Mouse (Mus musculus): ENCODE measurements at regions not wholly inside any gene's neighbourhood (a gene's known extent, or its start where the extent isn't known, plus 50 kb on each side); places are given as distances from the start of the nearest gene placed in this dataset.

- DNase-seq, result no peak
These were observed 320.4 kb downstream of the Atp6ap1l start for GRCm38 (mm10) chr13:90584766-90585165.

GRCm38 (mm10) chr13:90575371-90575770 is 329.8 kb downstream of the Atp6ap1l start:
- DNase-seq, result no peak

DNA sequence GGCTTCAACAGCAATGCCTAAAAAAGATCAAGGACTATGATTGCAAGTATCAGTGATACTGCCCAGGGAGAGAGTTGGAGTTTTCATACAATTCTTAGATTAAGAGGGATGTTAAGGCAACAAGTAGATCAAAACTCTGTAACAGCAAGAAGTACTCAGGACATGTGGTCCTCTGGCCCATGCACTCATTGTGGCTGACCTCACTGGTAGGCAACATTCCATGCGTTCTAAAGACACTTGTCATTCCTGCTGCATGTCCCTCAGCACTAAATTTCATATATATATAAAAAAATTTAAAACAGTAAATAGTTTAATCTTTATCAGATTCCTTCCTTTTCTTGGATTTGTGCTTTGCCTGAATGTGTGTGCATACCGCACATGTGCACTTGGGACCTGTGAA is 332.6 kb downstream of the Atp6ap1l start:
- DNase-seq, result no peak

DNA sequence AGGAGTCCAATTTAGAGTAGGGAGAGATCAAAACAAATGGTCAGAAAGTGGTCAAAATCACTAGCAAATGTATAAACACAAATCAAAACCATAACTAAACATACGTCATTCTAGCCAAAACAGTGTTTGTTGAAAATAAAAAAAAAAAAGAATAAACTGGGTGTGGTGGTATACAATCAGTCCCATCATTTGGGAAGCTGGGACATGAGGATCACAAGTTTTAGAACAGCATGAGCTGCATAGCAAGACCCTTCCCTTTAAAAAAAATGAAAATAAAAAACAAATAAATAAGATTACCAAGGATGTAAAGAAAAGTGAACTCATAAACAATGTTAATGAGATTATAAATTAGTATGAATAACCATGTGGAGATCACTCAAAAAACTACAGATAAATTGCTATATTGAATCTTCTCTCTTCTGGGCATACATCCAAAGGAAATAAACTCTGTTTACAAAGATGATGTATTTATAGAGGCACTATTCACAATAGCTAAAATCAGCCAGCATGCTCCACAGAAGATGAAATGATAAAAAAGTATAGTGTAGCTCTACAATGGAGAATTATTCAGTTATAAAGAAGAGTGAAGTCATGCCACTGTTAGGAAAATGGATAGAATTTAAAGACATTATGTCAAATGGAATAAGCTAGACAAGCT is 341.8 kb downstream of the Atp6ap1l start:
- no peak for DNase-seq

DNA sequence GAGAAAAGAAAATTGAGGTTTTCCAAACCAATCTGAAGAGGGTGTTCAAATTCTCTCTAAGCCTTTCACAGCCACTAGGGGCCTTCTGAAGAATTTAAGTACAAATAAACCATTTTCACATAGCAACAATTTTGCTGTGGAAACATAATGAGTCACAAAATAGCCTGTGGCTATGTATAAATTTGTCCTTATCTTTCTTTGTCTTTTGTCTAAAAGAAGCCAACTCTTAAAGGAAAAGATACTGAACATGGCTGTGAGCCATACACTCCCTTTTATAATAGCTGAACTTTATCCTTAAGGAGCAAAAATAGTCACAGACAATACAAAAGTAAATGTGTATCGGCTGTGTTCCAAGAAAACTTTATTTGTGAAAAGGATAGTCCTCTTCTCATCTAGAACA is 345.1 kb downstream of the Atp6ap1l start:
- no peak for DNase-seq

- DNase-seq, result no peak
These were observed 345.7 kb downstream of the Atp6ap1l start for GRCm38 (mm10) chr13:90559481-90559880.

- no peak for DNase-seq
These were observed 354.0 kb downstream of the Atp6ap1l start for GRCm38 (mm10) chr13:90551166-90551565.

DNA sequence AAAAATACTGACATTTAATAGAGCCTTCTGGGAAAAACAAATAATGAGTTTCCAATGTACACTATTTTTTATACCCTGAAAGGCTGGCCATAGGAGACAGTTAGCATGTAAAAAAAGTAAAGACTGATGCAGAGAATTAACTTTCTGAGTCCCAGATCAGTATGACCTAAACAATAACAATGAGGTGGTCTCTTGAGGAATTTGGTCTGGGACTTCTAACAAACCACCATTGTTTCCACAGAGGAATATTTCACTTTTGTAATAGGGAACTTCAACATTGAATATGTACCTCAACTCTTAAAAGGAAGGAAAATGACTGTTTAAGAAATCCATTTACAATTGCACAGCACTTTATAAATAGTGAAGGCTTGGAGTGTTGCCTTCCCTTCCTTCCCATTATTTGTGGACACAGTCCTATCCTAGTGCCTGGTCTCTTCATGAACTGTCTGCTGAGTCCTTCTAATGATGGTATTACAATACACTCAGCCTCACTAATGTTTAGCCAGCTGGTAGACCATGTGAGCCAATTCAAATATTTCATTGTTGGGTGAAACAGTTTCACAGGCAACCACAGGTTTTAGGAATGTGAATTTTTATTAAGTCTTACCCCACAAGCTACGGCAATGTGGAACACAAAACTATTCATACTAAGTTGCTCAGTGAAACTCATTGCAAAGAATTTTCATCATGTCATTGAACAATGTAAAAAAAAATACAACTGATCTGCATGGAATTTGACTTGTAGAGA is 358.7 kb downstream of the Atp6ap1l start:
- DNase-seq, result no peak

DNA sequence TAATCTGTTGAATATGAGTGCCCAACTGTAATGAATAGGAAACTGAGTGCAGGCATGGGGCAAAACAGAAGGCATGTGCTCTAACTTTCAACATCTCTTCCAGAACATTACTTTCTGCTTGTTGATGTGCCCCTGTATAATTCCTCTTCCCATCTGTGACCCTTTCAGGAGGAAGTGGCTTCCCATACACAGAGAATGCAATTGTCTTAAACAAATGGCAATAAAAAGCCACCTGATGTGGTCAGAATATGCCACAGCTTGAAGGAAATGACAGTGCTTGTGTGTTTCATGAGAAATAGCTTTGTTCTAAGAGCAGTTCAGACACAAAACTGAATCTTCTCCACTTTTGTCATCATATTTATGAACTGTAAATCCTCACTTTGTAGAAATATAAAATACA is 359.3 kb downstream of the Atp6ap1l start:
- no peak for DNase-seq

GRCm38 (mm10) chr13:90537525-90537924 is 367.6 kb downstream of the Atp6ap1l start:
- no peak for DNase-seq

GRCm38 (mm10) chr13:90526998-90527397 is 378.2 kb downstream of the Atp6ap1l start:
- DNase-seq, result no peak

- no peak for DNase-seq
These were observed 379.4 kb downstream of the Atp6ap1l start for GRCm38 (mm10) chr13:90525801-90526200.

- DNase-seq, result no peak
These were observed 383.4 kb downstream of the Atp6ap1l start for GRCm38 (mm10) chr13:90521758-90522245.

- DNase-seq, result no peak
These were observed 384.0 kb downstream of the Atp6ap1l start for GRCm38 (mm10) chr13:90520992-90521757.

DNA sequence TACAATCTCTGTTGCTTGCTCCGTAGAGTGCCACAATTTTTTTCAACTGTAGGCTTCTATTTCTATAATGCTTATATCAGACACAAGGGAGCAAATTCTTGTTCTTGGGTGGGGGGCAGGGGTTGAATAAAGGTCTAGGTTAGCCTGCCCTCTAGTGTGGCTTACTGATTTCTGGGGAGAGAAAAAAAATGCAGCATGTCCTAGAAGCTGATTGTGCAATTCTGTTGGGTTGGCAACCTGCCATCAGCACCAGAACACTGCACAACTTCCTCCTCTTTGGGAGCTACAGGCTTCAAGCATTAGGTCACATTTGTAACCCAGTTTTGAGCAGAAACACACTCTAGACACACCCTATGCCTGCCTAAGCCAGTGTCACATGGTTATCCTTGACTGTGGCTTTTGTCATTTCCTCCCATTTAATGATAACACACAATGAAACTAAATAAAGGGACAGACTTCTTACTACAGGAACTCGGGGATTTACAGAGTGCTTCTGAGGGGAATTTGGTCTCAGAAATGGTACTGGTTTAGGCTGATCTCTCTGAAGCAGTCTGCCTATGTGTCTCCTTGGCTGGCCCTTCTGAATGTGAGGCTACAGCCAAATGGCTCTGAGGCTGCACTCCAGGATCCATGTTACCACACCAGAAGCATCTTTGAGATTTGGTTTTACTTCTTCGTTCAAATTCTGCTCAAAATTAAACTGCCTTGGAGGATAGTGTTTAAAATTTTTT is 389.2 kb downstream of the Atp6ap1l start:
- DNase-seq, result peak; percentile 93

- DNase-seq, result no peak
These were observed 391.3 kb downstream of the Atp6ap1l start for GRCm38 (mm10) chr13:90513867-90514266.

DNA sequence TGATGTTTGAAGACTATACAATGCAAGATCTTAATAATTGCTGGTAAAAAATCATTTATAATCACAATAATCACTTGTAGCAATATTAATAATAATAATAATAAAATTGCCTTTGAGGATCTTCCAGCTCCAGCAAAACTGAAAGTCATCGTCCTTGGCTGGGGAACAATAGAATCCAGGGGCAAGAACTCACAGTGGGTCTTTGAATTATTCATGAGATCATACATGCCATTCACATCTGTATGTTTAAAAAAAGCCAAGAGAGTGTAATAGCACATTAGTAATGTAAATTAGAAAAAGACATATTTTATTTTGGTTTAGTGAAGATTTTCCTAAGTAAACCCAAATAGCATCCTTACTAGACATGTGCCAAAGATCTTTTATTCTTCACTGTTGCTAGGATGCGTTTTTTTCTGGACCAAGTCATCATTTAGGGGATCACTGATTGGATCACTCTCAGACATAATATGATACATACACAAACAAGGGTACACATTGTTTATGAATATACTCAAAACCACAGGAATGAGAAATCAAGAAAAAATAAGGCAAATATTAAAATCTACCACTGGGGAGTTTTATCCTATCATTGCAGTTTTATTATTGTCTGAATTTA is 392.3 kb downstream of the Atp6ap1l start:
- no peak for DNase-seq

- no peak for DNase-seq
These were observed 394.7 kb downstream of the Atp6ap1l start for GRCm38 (mm10) chr13:90510479-90510878.

- peak; percentile 10 for DNase-seq
These were observed 402.0 kb downstream of the Atp6ap1l start for GRCm38 (mm10) chr13:90503188-90503587.

DNA sequence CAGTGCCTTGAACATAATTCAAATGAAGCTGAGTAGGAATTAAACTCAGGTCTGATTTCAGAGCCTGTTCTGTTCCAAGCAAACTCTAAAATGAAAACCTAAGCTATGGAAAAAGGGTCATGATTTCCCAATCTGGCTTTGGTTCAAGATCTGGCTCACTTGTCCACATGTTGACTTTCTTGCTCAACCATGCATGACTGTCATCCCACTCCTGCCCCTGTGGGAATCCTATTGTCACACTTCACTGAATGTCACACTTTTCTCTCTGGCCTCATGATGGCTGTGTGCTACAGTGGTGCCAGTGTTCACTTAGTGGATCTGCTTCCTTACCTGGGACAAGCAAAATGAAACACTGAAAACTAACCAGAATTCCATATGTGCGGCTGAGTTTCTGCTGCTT is 403.0 kb downstream of the Atp6ap1l start:
- DNase-seq, result no peak

- no peak for DNase-seq
These were observed 406.2 kb downstream of the Atp6ap1l start for GRCm38 (mm10) chr13:90498978-90499377.

DNA sequence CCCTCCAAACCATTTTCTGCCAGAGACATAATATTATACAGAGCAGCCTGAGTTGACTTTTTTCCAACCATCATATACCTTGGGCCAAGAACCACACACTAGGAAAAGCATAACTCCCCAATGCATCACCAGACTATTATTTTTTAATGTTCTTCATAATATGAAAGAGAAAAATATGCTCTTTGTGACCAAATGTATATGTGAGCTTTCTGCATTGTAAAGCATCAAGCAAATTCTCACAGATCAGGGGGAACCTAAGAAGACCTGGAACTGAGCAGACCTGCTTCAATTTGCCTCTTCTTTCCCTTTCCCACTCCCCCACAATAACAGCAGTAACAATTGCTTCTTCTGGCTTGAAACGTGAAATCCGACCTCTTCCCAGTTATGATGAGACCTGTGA is 407.6 kb downstream of the Atp6ap1l start:
- DNase-seq, result no peak
